Mouse (Mus musculus): ENCODE measurements around the gene D330045A20Rik.

DNA sequence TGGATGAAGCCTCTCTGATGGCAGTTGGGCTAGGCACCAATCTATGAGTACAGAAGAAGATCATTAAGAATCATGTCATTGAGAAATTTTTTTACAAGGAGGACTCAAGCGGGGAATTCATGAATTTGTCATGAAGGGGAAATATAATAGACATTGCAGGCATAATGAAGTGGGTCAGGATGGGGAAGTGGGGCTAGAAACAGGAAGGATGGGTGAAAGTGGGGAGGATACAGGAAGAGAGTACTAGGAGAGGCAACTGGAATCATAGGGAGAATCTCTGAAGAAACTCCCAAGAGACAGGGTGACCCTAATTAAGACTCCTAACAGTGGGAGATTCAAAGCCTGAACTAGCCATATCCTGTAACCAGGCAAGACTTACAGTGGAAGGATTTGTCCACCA is 4.8 kb downstream of the D330045A20Rik start:
- TF ChIP-seq CTCF (IDR thresholded peaks at IDR 0.05; ENCODE audit: low read depth): no peak
- no peak for TF ChIP-seq EP300 (optimal IDR thresholded peaks at IDR 0.05)
